ENCODE assay signal across 16 mouse cellular contexts in the genomic region with DNA sequence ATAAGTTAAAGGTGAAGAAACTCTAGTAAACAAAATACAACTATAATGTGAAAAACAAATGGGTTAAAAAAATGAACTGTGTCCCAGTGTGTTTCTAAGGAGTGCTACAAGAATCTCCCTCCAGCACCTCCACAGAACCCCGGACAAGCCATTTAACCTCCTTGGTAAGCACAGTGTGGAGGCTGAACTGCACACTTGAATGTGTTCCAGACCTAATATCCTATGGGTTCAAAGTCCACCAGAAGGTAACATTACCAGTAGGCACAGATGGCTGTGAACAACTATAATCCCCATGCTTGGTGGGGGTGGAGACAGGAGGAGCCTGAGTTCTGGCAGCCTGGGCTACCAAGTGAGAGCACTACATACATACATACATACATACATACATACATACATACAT. TPM values are rescaled to one million over a fixed set of nuclear protein-coding genes. Genes with fewer than 3 reads are reported as not detected.
A peak's percentile ranks its signal among the peaks of the same experiment; 100 is the strongest.
DNase-seq lines count a peak whose midpoint lies in the region; ATAC-seq lines count a peak whose summit lies in the region.
"Had no signal": no experiment of that assay in that cellular context is flagged by ENCODE, and none has a peak within 500 bp of the region (broad histone marks: within the 10 kb centered on the region; RNA-seq: fewer than 3 reads in every experiment).

No protein-coding gene starts in this region.

- H3K36me3 ChIP-seq in kidney, embryonic 15.5 days: peaks cover 11% of the 10 kb centered on the region
- H3K36me3 ChIP-seq in midbrain, embryonic 11.5 days (ENCODE audit: control insufficient read depth, insufficient read depth, low read length): no peaks in the 10 kb centered on the region
- peaks cover 10% of the 10 kb centered on the region; the same call in 1 of the 2 replicates for H3K36me3 ChIP-seq in midbrain, embryonic 14.5 days (ENCODE audit: control insufficient read depth, insufficient read depth, low read length)
- no peaks in the 10 kb centered on the region for H3K36me3 ChIP-seq in intestine, embryonic 16.5 days (ENCODE audit: control insufficient read depth, insufficient read depth, low read length)
- no peaks in the 10 kb centered on the region for H3K36me3 ChIP-seq in stomach, embryonic 15.5 days

- peaks cover 46% of the 10 kb centered on the region for H3K4me1 ChIP-seq in kidney, embryonic 15.5 days
- H3K4me1 ChIP-seq in midbrain, embryonic 11.5 days (ENCODE audit: control insufficient read depth, insufficient read depth, low read length): peaks cover 16% of the 10 kb centered on the region
- peaks cover 6% of the 10 kb centered on the region; the same call in 1 of the 2 replicates for H3K4me1 ChIP-seq in midbrain, embryonic 14.5 days (ENCODE audit: control insufficient read depth, insufficient read depth, low read length)
- H3K4me1 ChIP-seq in intestine, embryonic 16.5 days (ENCODE audit: control insufficient read depth, insufficient read depth, low read length): peaks cover 41% of the 10 kb centered on the region
- H3K4me1 ChIP-seq in stomach, embryonic 15.5 days: peaks cover 18% of the 10 kb centered on the region

- H3K27me3 ChIP-seq in kidney, embryonic 15.5 days: no peaks in the 10 kb centered on the region
- no peaks in the 10 kb centered on the region for H3K27me3 ChIP-seq in midbrain, embryonic 11.5 days (ENCODE audit: control insufficient read depth, insufficient read depth, low read length)
- H3K27me3 ChIP-seq in midbrain, embryonic 14.5 days (ENCODE audit: control insufficient read depth, insufficient read depth, low read length): no peaks in the 10 kb centered on the region
- H3K27me3 ChIP-seq in intestine, embryonic 16.5 days (replicated peaks; ENCODE audit: control insufficient read depth, insufficient read depth, low read length): no peaks in the 10 kb centered on the region
- H3K27me3 ChIP-seq in stomach, embryonic 15.5 days (replicated peaks): no peaks in the 10 kb centered on the region
- H3K27me3 ChIP-seq: forebrain, embryonic 13.5 days; heart, embryonic 13.5 days had no signal

- 74% methylated on average over 1 of the region's 1 CpGs for WGBS in kidney, embryonic 15.5 days
- 85% methylated on average over 1 of the region's 1 CpGs for WGBS in midbrain, embryonic 11.5 days
- 80% methylated on average over 1 of the region's 1 CpGs for WGBS in midbrain, embryonic 14.5 days
- WGBS in intestine, embryonic 16.5 days: 57% methylated on average over 1 of the region's 1 CpGs
- 59% methylated on average over 1 of the region's 1 CpGs for WGBS in stomach, embryonic 15.5 days

- no peaks in the 10 kb centered on the region for H3K9me3 ChIP-seq in kidney, embryonic 15.5 days (replicated peaks)
- no peaks in the 10 kb centered on the region for H3K9me3 ChIP-seq in midbrain, embryonic 11.5 days (ENCODE audit: control insufficient read depth, low read length)
- no peaks in the 10 kb centered on the region for H3K9me3 ChIP-seq in midbrain, embryonic 14.5 days (ENCODE audit: control insufficient read depth, low read length)
- H3K9me3 ChIP-seq in intestine, embryonic 16.5 days (ENCODE audit: control insufficient read depth, low read length): no peaks in the 10 kb centered on the region
- no peaks in the 10 kb centered on the region for H3K9me3 ChIP-seq in stomach, embryonic 15.5 days
- H3K9me3 ChIP-seq: forebrain, embryonic 13.5 days; heart, embryonic 13.5 days had no signal

- H3K4me3 ChIP-seq in kidney, embryonic 15.5 days (replicated peaks): no peak overlapping the region
- no peak overlapping the region for H3K4me3 ChIP-seq in midbrain, embryonic 11.5 days (ENCODE audit: low read depth, low read length)
- H3K4me3 ChIP-seq in midbrain, embryonic 14.5 days (replicated peaks; ENCODE audit: low read depth, low read length): no peak overlapping the region
- H3K4me3 ChIP-seq in intestine, embryonic 16.5 days (ENCODE audit: low read length): no peak overlapping the region
- H3K4me3 ChIP-seq in stomach, embryonic 15.5 days (replicated peaks): no peak overlapping the region
- H3K4me3 ChIP-seq: forebrain, embryonic 13.5 days; heart, embryonic 13.5 days had no signal

- H3K27ac ChIP-seq in kidney, embryonic 15.5 days: peak overlapping the region; percentile 19
- no peak overlapping the region for H3K27ac ChIP-seq in midbrain, embryonic 11.5 days (ENCODE audit: low read depth, low read length)
- no peak overlapping the region for H3K27ac ChIP-seq in midbrain, embryonic 14.5 days (replicated peaks; ENCODE audit: low read depth, low read length)
- peak overlapping the region; percentile 81 for H3K27ac ChIP-seq in intestine, embryonic 16.5 days (ENCODE audit: low read length)
- H3K27ac ChIP-seq in stomach, embryonic 15.5 days: no peak overlapping the region
- H3K27ac ChIP-seq: liver, embryonic 14.5 days had no signal

- H3K4me2 ChIP-seq in kidney, embryonic 15.5 days: no peak overlapping the region
- no peak overlapping the region for H3K4me2 ChIP-seq in midbrain, embryonic 11.5 days
- H3K4me2 ChIP-seq in midbrain, embryonic 14.5 days (ENCODE audit: low read length): no peak overlapping the region
- no peak overlapping the region for H3K4me2 ChIP-seq in intestine, embryonic 16.5 days (ENCODE audit: low read depth, low read length)
- no peak overlapping the region for H3K4me2 ChIP-seq in stomach, embryonic 15.5 days
- H3K4me2 ChIP-seq: forebrain, embryonic 13.5 days; heart, embryonic 13.5 days had no signal

- no peak for ATAC-seq in kidney, embryonic 15.5 days (replicated peaks; ENCODE audit: low FRiP score)
- ATAC-seq in midbrain, embryonic 11.5 days (ENCODE audit: low FRiP score): no peak
- no peak for ATAC-seq in midbrain, embryonic 14.5 days (ENCODE audit: low FRiP score, low TSS enrichment)
- ATAC-seq in intestine, embryonic 16.5 days: peak; percentile 87
- peak; percentile 76; the same call in 1 of the 2 replicates for ATAC-seq in stomach, embryonic 15.5 days (ENCODE audit: insufficient read depth, low FRiP score, low read depth)
- ATAC-seq: forebrain, embryonic 13.5 days; inflammation-experienced regulatory T-cells, adult 6 months had no signal

- H3K9ac ChIP-seq in kidney, embryonic 15.5 days: no peak overlapping the region
- no peak overlapping the region for H3K9ac ChIP-seq in midbrain, embryonic 11.5 days (ENCODE audit: low read length)
- no peak overlapping the region for H3K9ac ChIP-seq in midbrain, embryonic 14.5 days (replicated peaks; ENCODE audit: low read length)
- no peak overlapping the region for H3K9ac ChIP-seq in intestine, embryonic 16.5 days (ENCODE audit: low read depth, low read length)
- no peak overlapping the region for H3K9ac ChIP-seq in stomach, embryonic 15.5 days
- H3K9ac ChIP-seq: forebrain, embryonic 13.5 days; heart, embryonic 13.5 days; liver, embryonic 14.5 days had no signal

- no peak for DNase-seq in kidney, adult 8-10 months
- DNase-seq in midbrain, embryonic 11.5 days (ENCODE audit: low spot score, missing footprints): peak; percentile 72
- no peak for DNase-seq in midbrain, embryonic 14.5 days
- DNase-seq in left cerebral cortex, adult 9 months (ENCODE audit: low spot score in 2 of 2): no peak
- DNase-seq: cerebellum, adult 9-11 months; gastrocnemius, postnatal 36 days; heart, postnatal 4 days; kidney, postnatal 4 days; thymus, postnatal 14 days had no signal

RNA-seq across cellular contexts. Expression of a gene that starts 9.6 kb away (rescaled TPM):
- polyA plus RNA-seq in kidney, embryonic 15.5 days (2015; fragmentation: Nextera tagmentation; extraction: Ambion mirVana): 6.3 and 6.8 TPM in 2 replicates
- 6.3 and 6.4 TPM in 2 replicates for polyA plus RNA-seq in midbrain, embryonic 11.5 days (2014; fragmentation: Nextera tagmentation; extraction: Ambion mirVana)
- polyA plus RNA-seq in midbrain, embryonic 14.5 days (2014; fragmentation: Nextera tagmentation; extraction: Ambion mirVana): 5.3 and 5.6 TPM in 2 replicates
- polyA plus RNA-seq in intestine, embryonic 16.5 days (2015; fragmentation: Nextera tagmentation; extraction: Ambion mirVana): 5.1 and 5.3 TPM in 2 replicates
- polyA plus RNA-seq in stomach, embryonic 15.5 days (2015; fragmentation: Nextera tagmentation; extraction: Ambion mirVana): 5.1 and 5.4 TPM in 2 replicates

RNA-seq across cellular contexts. Expression of a gene that starts 10.6 kb away (rescaled TPM):
- polyA plus RNA-seq in kidney, embryonic 15.5 days (2015; fragmentation: Nextera tagmentation; extraction: Ambion mirVana): 20.4 and 20.7 TPM in 2 replicates
- 20.0 and 20.4 TPM in 2 replicates for polyA plus RNA-seq in midbrain, embryonic 11.5 days (2014; fragmentation: Nextera tagmentation; extraction: Ambion mirVana)
- 36.3 and 41.5 TPM in 2 replicates for polyA plus RNA-seq in midbrain, embryonic 14.5 days (2014; fragmentation: Nextera tagmentation; extraction: Ambion mirVana)
- 19.3 and 19.9 TPM in 2 replicates for polyA plus RNA-seq in intestine, embryonic 16.5 days (2015; fragmentation: Nextera tagmentation; extraction: Ambion mirVana)
- 17.6 and 17.9 TPM in 2 replicates for polyA plus RNA-seq in stomach, embryonic 15.5 days (2015; fragmentation: Nextera tagmentation; extraction: Ambion mirVana)

RNA-seq across cellular contexts. Expression of a gene that starts 44.9 kb away (rescaled TPM):
- polyA plus RNA-seq in kidney, embryonic 15.5 days (2015; fragmentation: Nextera tagmentation; extraction: Ambion mirVana): 30.5 and 31.2 TPM in 2 replicates
- polyA plus RNA-seq in midbrain, embryonic 11.5 days (2014; fragmentation: Nextera tagmentation; extraction: Ambion mirVana): 24.7 and 25.4 TPM in 2 replicates
- 46.2 and 64.4 TPM in 2 replicates for polyA plus RNA-seq in midbrain, embryonic 14.5 days (2014; fragmentation: Nextera tagmentation; extraction: Ambion mirVana)
- polyA plus RNA-seq in intestine, embryonic 16.5 days (2015; fragmentation: Nextera tagmentation; extraction: Ambion mirVana): 49.1 and 49.8 TPM in 2 replicates
- polyA plus RNA-seq in stomach, embryonic 15.5 days (2015; fragmentation: Nextera tagmentation; extraction: Ambion mirVana): 28.5 and 31.4 TPM in 2 replicates

RNA-seq across cellular contexts. Expression of a gene that starts 52.6 kb away (rescaled TPM):
- polyA plus RNA-seq in kidney, embryonic 15.5 days (2015; fragmentation: Nextera tagmentation; extraction: Ambion mirVana): 6.8 and 9.1 TPM in 2 replicates
- 0.30 TPM in 1 of 2 replicates, not detected in the other for polyA plus RNA-seq in midbrain, embryonic 11.5 days (2014; fragmentation: Nextera tagmentation; extraction: Ambion mirVana)
- polyA plus RNA-seq in midbrain, embryonic 14.5 days (2014; fragmentation: Nextera tagmentation; extraction: Ambion mirVana): not detected in 2 replicates
- 2.2 and 4.2 TPM in 2 replicates for polyA plus RNA-seq in intestine, embryonic 16.5 days (2015; fragmentation: Nextera tagmentation; extraction: Ambion mirVana)
- 25.1 and 30.7 TPM in 2 replicates for polyA plus RNA-seq in stomach, embryonic 15.5 days (2015; fragmentation: Nextera tagmentation; extraction: Ambion mirVana)
- polyA plus RNA-seq: forebrain, embryonic 13.5 days had no signal

RNA-seq across cellular contexts. Expression of a gene that starts 58.9 kb away (rescaled TPM):
- 47.1 and 52.1 TPM in 2 replicates for polyA plus RNA-seq in kidney, embryonic 15.5 days (2015; fragmentation: Nextera tagmentation; extraction: Ambion mirVana)
- polyA plus RNA-seq in midbrain, embryonic 11.5 days (2014; fragmentation: Nextera tagmentation; extraction: Ambion mirVana): 46.4 and 49.4 TPM in 2 replicates
- polyA plus RNA-seq in midbrain, embryonic 14.5 days (2014; fragmentation: Nextera tagmentation; extraction: Ambion mirVana): 107 and 153 TPM in 2 replicates
- polyA plus RNA-seq in intestine, embryonic 16.5 days (2015; fragmentation: Nextera tagmentation; extraction: Ambion mirVana): 44.2 and 45.8 TPM in 2 replicates
- 36.1 and 42.9 TPM in 2 replicates for polyA plus RNA-seq in stomach, embryonic 15.5 days (2015; fragmentation: Nextera tagmentation; extraction: Ambion mirVana)

Comparison
In these comparisons a context has a peak if more than half of its experiments do, and no peak if none do; other contexts are left out.
1. ATAC-seq: peak in intestine, embryonic 16.5 days (single experiment) and stomach, embryonic 15.5 days (single experiment); none in kidney, embryonic 15.5 days (single experiment), midbrain, embryonic 11.5 days (single experiment) and midbrain, embryonic 14.5 days (single experiment).
2. H3K27ac ChIP-seq: peak in kidney, embryonic 15.5 days (single experiment) and intestine, embryonic 16.5 days (single experiment); none in midbrain, embryonic 11.5 days (single experiment), midbrain, embryonic 14.5 days (single experiment) and stomach, embryonic 15.5 days (single experiment).